Mouse (Mus musculus) heart, postnatal 14 days (tissue): Measurements from ENCODE around the gene Exo1. TPM values are rescaled to one million over a fixed set of nuclear protein-coding genes. Genes with fewer than 3 reads are reported as not detected.

ENCODE experiments used
- DNase-seq, 2 experiments: peaks; one replicate each; pipeline ENCODE4 v3.0.0; 2021 to 2022
- intact Hi-C: fragments of 180-260 bp; cut with DNase I; formaldehyde crosslinking; loops from one replicate; pipeline ENCODE4 v1.15.1; 2025
- total RNA-seq, 2 experiments: library from RNA; stranded (reverse); gene quantifications; 2 replicates each; pipeline ENCODE4 v1.2.3; 2021

The Exo1 gene
- total RNA-seq, 2 experiments from 2014 or later: 1.1 to 2.2 TPM

- DNase-seq: no peak
- intact Hi-C loops: no loop called here
Measured at GRCm38 (mm10) chr1:175943168-175943567, 62.8 kb downstream of the Exo1 start.

- intact Hi-C loops: no loop called here
- DNase-seq: no peak
Measured at GRCm38 (mm10) chr1:175946718-175947315, 66.4 kb downstream of the Exo1 start.

- no peak for DNase-seq
- intact Hi-C loops: no loop called here
Measured at GRCm38 (mm10) chr1:175950421-175950820, 70.0 kb downstream of the Exo1 start.

GRCm38 (mm10) chr1:175950851-175951250 lies 70.5 kb downstream of the Exo1 start:
- DNase-seq: no peak
- intact Hi-C loops: no loop called here

- intact Hi-C loops: no loop called here
- DNase-seq: no peak
Measured at GRCm38 (mm10) chr1:175961786-175962185, 81.4 kb downstream of the Exo1 start.

Other genes starting within 250 kb of the Exo1 start
- 1 to 10 TPM; 7.3 to 8.9 TPM for gene Opn3, start 187.8 kb upstream of the Exo1 start, total RNA-seq
- gene Chml, start 187.7 kb upstream of the Exo1 start, total RNA-seq: 10 to 100 TPM; 12.1 to 13.3 TPM
- not detected for gene Wdr64, start 182.0 kb upstream of the Exo1 start, total RNA-seq
- not detected for gene Gm38100, start 39.7 kb downstream of the Exo1 start, total RNA-seq
- gene Rbm8a2, start 98.5 kb downstream of the Exo1 start, total RNA-seq: not detected